Mouse (Mus musculus) forebrain, embryonic 15.5 days (tissue): ENCODE results near the gene Asna1. TPM values are rescaled to one million over a fixed set of nuclear protein-coding genes. Genes with fewer than 3 reads are reported as not detected.

Experiments used
- ATAC-seq: fragments of 200-750 bp; cut with Nextera tagmentation; replicated peaks from 2 replicates; pipeline ENCODE4 v1.8.0; 2017; ENCODE audit warnings: mild to moderate bottlenecking, moderate TSS enrichment, moderate library complexity
- H3K27ac ChIP-seq: fragments of 300-500 bp; sonication (generic); replicated peaks from 2 replicates; pipeline ENCODE4 v1.5.1; 2015; ENCODE audit warnings: mild to moderate bottlenecking, inconsistent platforms
- H3K27me3 ChIP-seq: fragments of 300-500 bp; sonication (generic); 2 replicates; pipeline ENCODE4 v1.6.1; 2015; ENCODE audit warnings: inconsistent platforms
- H3K36me3 ChIP-seq: fragments of 300-500 bp; sonication (generic); 2 replicates; pipeline ENCODE4 v1.6.1; 2015; ENCODE audit warnings: mild to moderate bottlenecking, inconsistent platforms
- H3K4me1 ChIP-seq: fragments of 300-500 bp; sonication (generic); 2 replicates; pipeline ENCODE4 v1.6.1; 2015; ENCODE audit warnings: inconsistent platforms
- H3K4me2 ChIP-seq: fragments of 300-500 bp; sonication (generic); replicated peaks from 2 replicates; pipeline ENCODE4 v1.6.1; 2015; ENCODE audit warnings: mild to moderate bottlenecking, inconsistent platforms
- H3K4me3 ChIP-seq: fragments of 300-500 bp; sonication (generic); 2 replicates; pipeline ENCODE4 v1.5.1; 2015; ENCODE audit warnings: mild to moderate bottlenecking, inconsistent platforms
- H3K9ac ChIP-seq: fragments of 300-500 bp; sonication (generic); replicated peaks from 2 replicates; pipeline ENCODE4 v1.6.1; 2015; ENCODE audit warnings: mild to moderate bottlenecking, inconsistent platforms
- H3K9me3 ChIP-seq: fragments of 300-500 bp; sonication (generic); 2 replicates; pipeline ENCODE4 v1.6.1; 2016; ENCODE audit warnings: inconsistent platforms
- WGBS: fragments of 180-500 bp; shearing (Covaris S2); methylation state at CpG from one replicate; pipeline ENCODE4 v1.1.7; 2015; ENCODE audit warnings: mixed read lengths; 5-methylcytosine and 5-hydroxymethylcytosine counted together
- polyA plus RNA-seq: library from polyadenylated mRNA; unstranded; fragments of >200 nt; fragmentation: Nextera tagmentation; extraction: Ambion mirVana; gene quantifications from 2 replicates; pipeline ENCODE4 v1.2.1, GENCODE M21; 2015

The Asna1 gene
- polyA plus RNA-seq, 1 experiment from 2014 or later = 154 TPM

DNA sequence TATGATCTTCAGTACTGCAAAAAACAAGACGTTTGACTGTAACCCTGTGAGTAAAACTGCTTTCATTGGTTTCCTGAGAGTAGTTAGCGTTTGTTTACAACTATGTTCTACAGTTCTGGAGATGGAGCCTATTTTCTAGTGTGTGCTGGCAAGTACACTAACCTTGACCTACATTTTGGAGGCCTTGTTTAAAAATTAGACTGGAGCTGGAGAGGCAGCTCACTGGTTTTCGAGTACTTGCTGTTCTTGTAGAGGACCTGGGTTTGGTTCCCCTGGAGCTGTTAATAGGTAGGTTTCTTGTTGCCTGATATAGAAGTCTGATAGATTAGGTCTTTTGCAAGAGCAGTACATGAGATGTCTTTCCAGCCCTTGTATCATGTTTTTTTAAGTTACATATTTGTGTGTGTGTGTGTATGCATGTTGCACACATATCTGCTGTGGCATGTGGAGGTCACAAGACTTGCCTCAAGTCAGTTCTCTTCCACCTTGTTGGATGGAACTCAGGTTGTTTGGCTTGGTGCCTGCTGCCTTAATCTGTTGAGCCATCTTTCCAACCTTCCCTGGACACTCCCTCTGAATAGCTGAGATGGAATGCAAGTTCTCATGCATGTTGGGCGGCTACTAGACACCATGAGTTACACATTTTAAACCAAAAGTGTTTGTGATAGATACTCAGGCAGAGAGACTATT lies 7.7 kb upstream of the Asna1 start:
- no peak overlapping the region for H3K4me2 ChIP-seq
- no peak overlapping the region for H3K4me3 ChIP-seq
- H3K9me3 ChIP-seq = no peaks in the 10 kb centered on the region
- H3K27ac ChIP-seq = no peak overlapping the region
- ATAC-seq = no peak
- no peak overlapping the region for H3K9ac ChIP-seq
- peaks cover 39% of the 10 kb centered on the region for H3K36me3 ChIP-seq
- 91% methylated on average over 4 of the region's 4 CpGs for WGBS
- H3K4me1 ChIP-seq = peaks cover 32% of the 10 kb centered on the region
- no peaks in the 10 kb centered on the region for H3K27me3 ChIP-seq

DNA sequence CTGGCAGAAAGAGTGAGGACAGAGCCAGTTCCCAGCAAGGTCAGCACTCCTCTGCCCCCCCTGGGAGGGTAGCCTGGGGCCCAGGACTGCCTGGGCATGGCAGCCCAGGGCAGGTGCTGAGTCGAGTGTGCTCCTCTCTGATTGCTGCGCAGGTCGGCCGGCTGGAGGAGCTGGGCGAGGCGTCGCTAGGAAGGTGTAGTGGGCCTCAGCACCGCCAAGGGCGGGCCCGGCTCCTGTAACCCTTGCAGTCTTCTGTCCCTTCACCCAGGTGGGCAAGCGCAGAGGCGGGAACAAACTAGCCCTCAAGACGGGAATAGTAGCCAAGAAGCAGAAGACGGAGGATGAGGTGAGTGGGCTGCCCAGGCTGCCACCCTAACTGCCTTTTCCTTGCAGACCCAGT lies 4.2 kb upstream of the Asna1 start:
- no peak for ATAC-seq
- Histone ChIP-seq H3K36me3 (peaks cover 39% of the 10 kb centered on the region), H3K9me3 (no peaks in the 10 kb centered on the region), H3K4me1 (peaks cover 32% of the 10 kb centered on the region), H3K27me3 (no peaks in the 10 kb centered on the region), H3K9ac (no peak overlapping the region), H3K4me2 (no peak overlapping the region), H3K4me3 (no peak overlapping the region), H3K27ac (no peak overlapping the region)
- WGBS = 90% methylated on average over 14 of the region's 14 CpGs

DNA sequence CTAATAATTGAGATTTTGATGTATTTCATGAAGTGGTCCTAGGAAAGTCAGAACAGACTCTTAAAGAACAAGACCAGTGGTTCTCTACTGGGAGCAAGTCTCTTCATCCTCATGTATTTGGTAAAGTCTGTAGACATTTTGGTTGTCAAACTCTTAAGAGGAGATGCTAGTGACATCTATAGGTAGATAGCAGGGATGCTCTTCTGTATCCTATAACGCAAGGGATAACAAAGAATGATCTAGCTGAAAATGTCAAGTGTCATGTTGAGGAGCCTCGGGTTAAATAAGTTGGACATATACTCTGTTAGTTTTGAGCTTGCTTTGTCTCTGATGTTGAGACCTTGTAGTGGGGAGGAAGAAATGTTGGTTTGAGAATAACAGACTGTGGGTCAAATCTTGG lies 2.8 kb upstream of the Asna1 start:
- Histone ChIP-seq H3K4me3 (peak overlapping the region; percentile 92), H3K27ac (peak overlapping the region; percentile 84; the same call in 1 of the 2 replicates), H3K27me3 (no peaks in the 10 kb centered on the region), H3K9me3 (no peaks in the 10 kb centered on the region), H3K9ac (peak overlapping the region; percentile 99), H3K36me3 (peaks cover 42% of the 10 kb centered on the region), H3K4me2 (peak overlapping the region; percentile 71), H3K4me1 (peaks cover 44% of the 10 kb centered on the region)
- WGBS = 24% methylated on average over 2 of the region's 2 CpGs
- no peak for ATAC-seq

DNA sequence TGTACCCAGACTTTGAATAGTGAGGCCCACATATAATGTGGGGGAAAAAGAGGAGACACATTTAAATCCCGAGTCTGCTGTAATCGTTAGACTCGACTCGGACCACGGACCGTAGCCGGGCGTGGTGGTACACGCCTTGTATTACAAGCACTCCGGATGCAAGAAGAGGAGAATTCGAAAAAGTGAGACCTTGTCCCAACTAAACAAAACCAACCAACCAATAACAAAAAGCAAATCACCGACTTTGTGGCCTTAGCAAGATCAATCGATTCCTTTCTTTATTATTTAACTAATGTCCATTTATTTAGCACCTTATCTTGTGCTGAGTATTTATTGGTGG lies 2.4 kb upstream of the Asna1 start:
- H3K27me3 ChIP-seq = no peaks in the 10 kb centered on the region
- peak overlapping the region; percentile 84 for H3K27ac ChIP-seq
- peaks cover 44% of the 10 kb centered on the region for H3K4me1 ChIP-seq
- H3K4me3 ChIP-seq = peak overlapping the region; percentile 92
- H3K36me3 ChIP-seq = peaks cover 40% of the 10 kb centered on the region
- H3K9me3 ChIP-seq = no peaks in the 10 kb centered on the region
- no peak for ATAC-seq
- 1% methylated on average over 13 of the region's 13 CpGs for WGBS
- peak overlapping the region; percentile 99 for H3K9ac ChIP-seq
- H3K4me2 ChIP-seq = peak overlapping the region; percentile 71

DNA sequence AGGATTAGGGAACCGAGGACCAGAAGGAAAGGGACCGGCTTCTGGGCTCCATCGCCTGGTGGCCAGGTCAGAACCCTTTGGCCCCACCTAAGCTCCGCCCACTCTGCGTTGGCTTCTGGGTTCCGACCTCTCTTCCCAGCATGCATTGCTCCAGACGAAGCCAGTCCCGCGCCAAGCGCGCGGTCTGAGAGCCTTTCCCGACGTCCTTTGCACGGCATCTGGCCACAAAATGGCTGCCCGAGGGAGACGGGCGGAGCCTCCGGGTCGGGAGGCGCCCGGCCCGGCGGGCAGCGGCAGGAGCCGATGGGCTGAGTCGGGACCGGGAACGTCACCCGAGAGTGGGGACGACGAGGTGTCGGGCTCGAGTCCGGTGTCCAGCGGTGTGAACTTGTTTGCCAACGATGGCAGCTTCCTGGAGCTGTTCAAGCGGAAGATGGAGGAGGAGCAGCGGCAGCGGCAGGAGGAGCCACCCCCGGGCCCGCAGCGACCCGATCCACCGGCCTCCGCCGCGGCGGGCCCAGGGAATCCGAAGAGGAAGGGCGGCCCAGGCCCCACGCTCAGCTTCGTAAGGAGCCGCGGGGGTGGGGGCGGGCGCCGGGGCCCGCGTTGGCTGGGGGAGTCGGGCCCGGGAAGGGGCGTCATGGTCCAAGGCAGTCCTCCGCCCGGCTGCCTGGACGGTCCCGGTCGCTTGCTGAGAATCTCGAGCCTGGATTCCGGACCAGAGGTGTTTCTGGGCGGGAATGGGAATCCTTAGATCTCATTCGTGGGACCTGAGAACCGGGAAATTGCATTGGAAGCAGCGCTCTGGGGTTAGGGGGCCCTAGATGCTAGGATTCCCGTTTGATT lies 1.8 kb upstream of the Asna1 start, which contains the start of gene Trir:
Gene Trir (plus strand): TSS at position 154 of the 846 bp plus-strand sequence.
- Histone ChIP-seq H3K4me2 (peak within 1 kb of the TSS; percentile 71), H3K4me1 (peaks cover 44% of the 10 kb centered on the region), H3K9me3 (no peaks in the 10 kb centered on the region), H3K27me3 (no peaks in the 10 kb centered on the region), H3K4me3 (peak within 1 kb of the TSS; percentile 92), H3K27ac (peak within 1 kb of the TSS; percentile 84), H3K36me3 (peaks cover 40% of the 10 kb centered on the region), H3K9ac (peak within 1 kb of the TSS; percentile 99)
- ATAC-seq = peak; percentile 76
- under 1% methylated on average over 75 of the region's 75 CpGs for WGBS

DNA sequence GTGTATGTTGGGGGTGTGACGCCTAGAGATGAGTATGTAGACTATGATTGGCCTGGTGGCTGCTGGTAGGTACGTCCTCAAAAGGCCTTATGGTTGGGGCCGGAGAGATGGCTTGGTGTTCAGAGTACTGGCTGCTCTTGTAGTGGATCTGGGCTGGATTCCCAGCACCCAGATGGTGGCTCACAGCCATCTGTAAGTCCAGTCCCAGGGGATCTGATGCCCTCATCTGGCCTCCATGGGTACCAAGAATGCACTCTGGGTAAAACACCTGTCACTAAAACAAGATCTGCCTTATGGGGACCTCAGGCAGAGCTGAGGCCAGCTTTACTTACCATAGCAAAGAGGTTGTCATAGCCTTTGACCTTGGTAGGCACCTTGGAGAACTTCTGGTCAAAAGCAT lies 1.2 kb downstream of the Asna1 start:
- H3K4me2 ChIP-seq = peak overlapping the region; percentile 71
- no peak overlapping the region for H3K9ac ChIP-seq
- 93% methylated on average over 3 of the region's 3 CpGs for WGBS
- no peak overlapping the region for H3K27ac ChIP-seq
- H3K4me1 ChIP-seq = peaks cover 39% of the 10 kb centered on the region
- peak overlapping the region; percentile 92; the same call in 1 of the 2 replicates for H3K4me3 ChIP-seq
- peaks cover 39% of the 10 kb centered on the region for H3K36me3 ChIP-seq
- no peaks in the 10 kb centered on the region for H3K27me3 ChIP-seq
- ATAC-seq = no peak
- H3K9me3 ChIP-seq = no peaks in the 10 kb centered on the region

DNA sequence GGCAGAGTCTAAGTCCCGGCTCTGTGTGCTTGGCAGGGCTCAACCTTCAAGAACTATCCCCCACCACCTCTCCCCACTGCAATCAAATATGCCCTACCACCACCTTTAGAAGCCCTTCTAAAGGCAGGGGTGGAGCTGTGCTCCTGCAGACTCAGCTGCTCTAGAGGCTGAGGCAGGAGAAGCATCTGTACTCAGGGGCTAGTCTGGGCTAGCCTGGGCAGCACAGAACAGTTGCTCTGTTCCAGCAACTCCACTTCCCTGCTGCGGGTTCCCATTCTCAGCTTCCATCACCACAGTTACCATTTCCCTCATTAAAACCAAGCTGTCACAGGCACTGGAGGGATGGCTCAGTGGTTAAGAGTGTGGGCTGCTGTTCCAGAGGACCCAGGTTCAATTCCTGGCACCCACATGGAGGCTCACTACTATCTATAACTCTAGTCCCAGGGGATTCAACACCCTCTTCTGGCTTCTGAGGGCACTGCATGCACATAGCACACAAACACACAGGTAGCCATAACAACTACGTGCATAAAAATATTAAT lies 3.5 kb downstream of the Asna1 start:
- Histone ChIP-seq H3K4me2 (no peak overlapping the region), H3K4me1 (peaks cover 27% of the 10 kb centered on the region), H3K9ac (no peak overlapping the region), H3K9me3 (no peaks in the 10 kb centered on the region), H3K36me3 (peaks cover 57% of the 10 kb centered on the region), H3K27ac (no peak overlapping the region), H3K4me3 (no peak overlapping the region), H3K27me3 (no peaks in the 10 kb centered on the region)
- 97% methylated on average over 3 of the region's 3 CpGs for WGBS
- no peak for ATAC-seq

DNA sequence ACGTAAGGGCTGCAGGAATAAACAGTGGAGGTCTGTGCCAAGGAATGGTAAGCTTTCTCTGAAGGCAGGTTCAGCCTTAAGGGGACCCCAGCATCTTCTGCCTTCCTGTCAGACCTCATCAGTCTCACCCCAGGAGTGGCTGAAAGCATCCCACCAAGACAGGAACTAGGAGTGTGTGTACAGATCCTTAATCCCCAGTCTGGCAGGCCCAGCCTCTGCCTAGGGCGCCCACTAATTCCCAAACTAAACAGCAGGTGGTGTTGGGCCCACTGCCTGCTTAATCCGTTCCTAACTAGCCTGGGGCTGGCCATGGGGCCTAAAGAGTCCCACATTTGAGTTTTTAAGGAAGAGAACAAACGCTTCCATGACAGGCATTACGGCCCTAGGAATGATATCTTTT lies 7.9 kb downstream of the Asna1 start:
- Histone ChIP-seq H3K27ac (no peak overlapping the region), H3K4me1 (peaks cover 6% of the 10 kb centered on the region), H3K9me3 (no peaks in the 10 kb centered on the region), H3K36me3 (peaks cover 42% of the 10 kb centered on the region), H3K9ac (no peak overlapping the region), H3K27me3 (peaks cover 12% of the 10 kb centered on the region), H3K4me3 (no peak overlapping the region), H3K4me2 (no peak overlapping the region)
- WGBS = 18% methylated on average over 5 of the region's 5 CpGs
- no peak for ATAC-seq

DNA sequence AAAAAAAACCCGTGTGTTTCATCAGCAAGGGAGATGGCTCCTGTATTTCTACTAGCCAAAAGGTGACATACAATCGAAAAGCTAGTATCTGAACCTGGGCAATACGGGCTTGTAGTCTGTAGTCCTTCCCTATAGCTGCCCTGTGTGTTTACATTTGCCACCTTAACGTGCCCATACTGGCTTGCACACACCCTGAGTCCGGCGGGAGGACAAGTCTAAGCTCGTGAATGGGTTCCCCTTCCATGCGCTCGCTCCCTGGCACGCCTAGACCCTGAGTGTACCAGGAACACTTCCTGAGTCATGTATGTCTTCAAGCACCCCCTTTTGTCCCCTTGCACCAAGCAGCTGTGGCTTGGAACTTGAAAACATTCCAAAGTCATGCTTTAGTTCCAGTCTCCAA lies 8.4 kb downstream of the Asna1 start:
- H3K4me2 ChIP-seq = no peak overlapping the region
- H3K36me3 ChIP-seq = peaks cover 38% of the 10 kb centered on the region
- peaks cover 6% of the 10 kb centered on the region for H3K4me1 ChIP-seq
- peaks cover 14% of the 10 kb centered on the region for H3K27me3 ChIP-seq
- H3K27ac ChIP-seq = no peak overlapping the region
- 72% methylated on average over 10 of the region's 10 CpGs for WGBS
- no peak overlapping the region for H3K9ac ChIP-seq
- no peaks in the 10 kb centered on the region for H3K9me3 ChIP-seq
- no peak for ATAC-seq
- no peak overlapping the region for H3K4me3 ChIP-seq

DNA sequence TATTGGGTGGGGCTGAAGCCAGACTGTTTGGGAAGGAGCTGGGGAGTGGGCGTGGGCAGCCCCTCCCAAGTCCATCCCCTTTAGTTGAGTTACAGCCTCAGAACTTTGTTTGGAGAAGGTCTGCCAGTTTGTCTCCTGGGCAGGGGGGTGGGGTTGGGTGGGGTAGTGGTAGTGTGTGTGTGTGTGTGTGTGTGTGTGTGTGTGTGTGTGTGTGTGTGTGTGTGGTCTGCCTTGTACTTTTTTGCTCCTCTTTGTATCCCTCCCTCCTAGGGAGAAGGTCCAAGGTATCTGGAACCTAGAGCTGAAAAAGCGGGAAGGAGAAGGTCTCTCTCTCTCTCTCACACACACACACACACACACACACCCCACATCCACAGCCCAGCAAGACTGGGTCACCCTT lies 10.7 kb downstream of the Asna1 start, which contains the start of gene Best2:
Gene Best2 (minus strand): TSS at position 101 of the 400 bp plus-strand sequence.
- peaks cover 6% of the 10 kb centered on the region for H3K4me1 ChIP-seq
- peak within 1 kb of the TSS; percentile 39 for H3K9ac ChIP-seq
- no peak within 1 kb of the TSS for H3K27ac ChIP-seq
- ATAC-seq = no peak
- 73% methylated on average over 2 of the region's 2 CpGs for WGBS
- peak within 1 kb of the TSS; percentile 66 for H3K4me2 ChIP-seq
- H3K9me3 ChIP-seq = no peaks in the 10 kb centered on the region
- H3K4me3 ChIP-seq = peak within 1 kb of the TSS; percentile 36
- H3K36me3 ChIP-seq = peaks cover 23% of the 10 kb centered on the region
- peaks cover 28% of the 10 kb centered on the region for H3K27me3 ChIP-seq

DNA sequence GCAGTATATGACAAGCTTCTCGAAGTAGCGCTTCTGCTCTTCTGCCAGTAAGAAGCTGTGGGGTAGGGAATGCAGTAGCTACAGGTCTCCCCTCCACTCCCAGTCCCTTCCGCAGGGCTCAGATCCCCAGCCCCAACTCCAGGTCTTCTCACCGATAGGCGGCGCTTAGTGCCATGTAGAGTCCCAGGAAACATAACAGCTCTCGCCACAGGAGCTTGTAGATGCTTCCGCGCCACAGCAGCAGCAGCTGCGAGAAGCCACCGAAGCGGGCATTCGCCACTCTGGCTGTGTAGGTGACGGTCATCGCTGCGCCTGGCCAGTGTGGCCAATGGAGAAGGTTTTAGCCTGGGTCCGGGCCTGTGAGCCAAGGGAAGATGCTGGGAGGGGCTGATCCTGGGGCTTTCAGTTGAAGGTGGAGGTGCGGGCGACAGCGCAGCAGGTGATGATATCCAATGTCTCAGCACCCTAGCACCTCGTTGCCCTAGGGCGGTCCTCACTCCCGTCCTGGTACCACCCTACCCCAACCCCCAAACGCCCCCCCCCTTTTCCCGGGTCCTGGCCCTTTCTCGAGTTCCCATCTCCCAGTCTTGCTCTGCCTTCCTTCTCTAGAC lies 11.7 kb downstream of the Asna1 start:
- Histone ChIP-seq H3K4me2 (peak overlapping the region; percentile 66), H3K36me3 (peaks cover 13% of the 10 kb centered on the region), H3K27ac (no peak overlapping the region), H3K4me1 (peaks cover 6% of the 10 kb centered on the region), H3K9me3 (no peaks in the 10 kb centered on the region), H3K9ac (peak overlapping the region; percentile 39), H3K27me3 (peaks cover 33% of the 10 kb centered on the region), H3K4me3 (peak overlapping the region; percentile 36)
- WGBS = 3% methylated on average over 26 of the region's 26 CpGs
- peak; percentile 68; the same call in 1 of the 2 replicates for ATAC-seq

DNA sequence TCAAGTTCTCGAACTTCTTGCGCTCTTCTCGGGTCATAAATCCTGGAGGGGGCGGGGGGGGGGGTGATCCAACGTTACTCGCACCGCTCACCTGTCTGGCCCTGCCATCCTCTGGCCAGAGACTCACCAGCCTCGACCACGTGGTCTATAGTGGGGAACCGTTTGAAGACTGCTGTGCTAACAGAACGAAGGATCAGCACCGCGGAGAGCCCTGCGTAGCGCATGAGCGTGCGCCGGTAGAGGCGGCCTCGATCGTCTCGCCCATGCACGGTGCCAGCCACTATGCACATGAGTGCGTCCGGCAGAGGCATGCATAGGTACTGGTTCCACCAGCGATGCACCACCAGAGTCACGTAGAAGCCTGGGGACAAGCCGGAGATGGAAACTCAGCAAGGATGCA lies 13.8 kb downstream of the Asna1 start:
- Histone ChIP-seq H3K4me2 (no peak overlapping the region), H3K27me3 (peaks cover 37% of the 10 kb centered on the region), H3K9me3 (no peaks in the 10 kb centered on the region), H3K4me3 (no peak overlapping the region), H3K36me3 (no peaks in the 10 kb centered on the region), H3K9ac (no peak overlapping the region), H3K4me1 (peaks cover 6% of the 10 kb centered on the region), H3K27ac (no peak overlapping the region)
- ATAC-seq = no peak
- 19% methylated on average over 28 of the region's 28 CpGs for WGBS
